Mouse (Mus musculus): ENCODE results near the gene Eva1c. TPM values are rescaled to one million over a fixed set of nuclear protein-coding genes. Genes with fewer than 3 reads are reported as not detected.

Eva1c gene
- total and polyA plus RNA-seq, 3 experiments = 0.92 to 2.1 (median 1.3) TPM

GRCm38 (mm10) chr16:90848697-90849096 lies 22.2 kb downstream of the Eva1c start:
- no peak for DNase-seq
- Histone ChIP-seq H3K36me3 (ENCODE audit: control insufficient read depth, insufficient read depth, low read length) (no peaks in the 10 kb centered on the region), H3K27me3 (ENCODE audit: control insufficient read depth, insufficient read depth, low read length) (no peaks in the 10 kb centered on the region), H3K9ac (ENCODE audit: low read depth, low read length) (no peak overlapping the region), H3K4me3 (no peak overlapping the region), H3K4me1 (ENCODE audit: control insufficient read depth, insufficient read depth, low read length) (no peaks in the 10 kb centered on the region), H3K27ac (no peak overlapping the region), H3K79me2 (replicated peaks; ENCODE audit: control insufficient read depth, insufficient read depth, low read length) (no peaks in the 10 kb centered on the region)
- 78% methylated on average over 7 of the region's 7 CpGs for WGBS
- intact Hi-C loops (cut with DNase I) = no loop called here
- TF ChIP-seq CTCF (IDR thresholded peaks at IDR 0.05) (no peak), POLR2A (IDR thresholded peaks at IDR 0.05; ENCODE audit: insufficient read depth, low read depth, low read length) (no peak), EP300 (IDR thresholded peaks at IDR 0.05; ENCODE audit: insufficient read depth, low read depth, low read length) (no peak)

GRCm38 (mm10) chr16:90849262-90849661 lies 22.7 kb downstream of the Eva1c start:
- TF ChIP-seq EP300 (IDR thresholded peaks at IDR 0.05; ENCODE audit: insufficient read depth, low read depth, low read length) = no peak
- no peak for TF ChIP-seq POLR2A (IDR thresholded peaks at IDR 0.05; ENCODE audit: insufficient read depth, low read depth, low read length)
- TF ChIP-seq CTCF (IDR thresholded peaks at IDR 0.05) = no peak
- H3K36me3 ChIP-seq (ENCODE audit: control insufficient read depth, insufficient read depth, low read length) = no peaks in the 10 kb centered on the region

GRCm38 (mm10) chr16:90850881-90851280 lies 24.4 kb downstream of the Eva1c start:
- Histone ChIP-seq H3K4me3 (no peak overlapping the region), H3K9ac (ENCODE audit: low read depth, low read length) (no peak overlapping the region), H3K79me2 (replicated peaks; ENCODE audit: control insufficient read depth, insufficient read depth, low read length) (no peaks in the 10 kb centered on the region), H3K27me3 (ENCODE audit: control insufficient read depth, insufficient read depth, low read length) (no peaks in the 10 kb centered on the region), H3K36me3 (ENCODE audit: control insufficient read depth, insufficient read depth, low read length) (no peaks in the 10 kb centered on the region), H3K4me1 (ENCODE audit: control insufficient read depth, insufficient read depth, low read length) (no peaks in the 10 kb centered on the region), H3K27ac (no peak overlapping the region)
- WGBS = 82% methylated on average over 7 of the region's 7 CpGs
- DNase-seq = no peak
- intact Hi-C loops (cut with DNase I) = no loop called here
- no peak for TF ChIP-seq EP300 (IDR thresholded peaks at IDR 0.05; ENCODE audit: insufficient read depth, low read depth, low read length)
- TF ChIP-seq POLR2A (IDR thresholded peaks at IDR 0.05; ENCODE audit: insufficient read depth, low read depth, low read length) = no peak
- no peak for TF ChIP-seq CTCF (IDR thresholded peaks at IDR 0.05)

More at GRCm38 (mm10) chr16:90849262-90849661, 22.7 kb downstream of the Eva1c start:
- intact Hi-C loops (cut with DNase I) = no loop called here
- Histone ChIP-seq H3K9ac (ENCODE audit: low read depth, low read length) (no peak overlapping the region), H3K27me3 (ENCODE audit: control insufficient read depth, insufficient read depth, low read length) (no peaks in the 10 kb centered on the region), H3K4me1 (ENCODE audit: control insufficient read depth, insufficient read depth, low read length) (no peaks in the 10 kb centered on the region), H3K79me2 (replicated peaks; ENCODE audit: control insufficient read depth, insufficient read depth, low read length) (no peaks in the 10 kb centered on the region), H3K27ac (no peak overlapping the region), H3K4me3 (no peak overlapping the region)
- WGBS = 59% methylated on average over 12 of the region's 12 CpGs
- DNase-seq = no peak

GRCm38 (mm10) chr16:90851621-90852334 lies 25.3 kb downstream of the Eva1c start:
- Histone ChIP-seq H3K36me3 (ENCODE audit: control insufficient read depth, insufficient read depth, low read length) (no peaks in the 10 kb centered on the region), H3K4me3 (no peak overlapping the region), H3K4me1 (ENCODE audit: control insufficient read depth, insufficient read depth, low read length) (no peaks in the 10 kb centered on the region), H3K79me2 (replicated peaks; ENCODE audit: control insufficient read depth, insufficient read depth, low read length) (no peaks in the 10 kb centered on the region), H3K27me3 (ENCODE audit: control insufficient read depth, insufficient read depth, low read length) (no peaks in the 10 kb centered on the region), H3K9ac (ENCODE audit: low read depth, low read length) (no peak overlapping the region), H3K27ac (no peak overlapping the region)
- 70% methylated on average over 11 of the region's 11 CpGs for WGBS
- DNase-seq = no peak
- no peak for TF ChIP-seq EP300 (IDR thresholded peaks at IDR 0.05; ENCODE audit: insufficient read depth, low read depth, low read length)
- no peak for TF ChIP-seq POLR2A (IDR thresholded peaks at IDR 0.05; ENCODE audit: insufficient read depth, low read depth, low read length)
- TF ChIP-seq CTCF (IDR thresholded peaks at IDR 0.05) = no peak
- intact Hi-C loops (cut with DNase I) = no loop called here

- H3K4me1 ChIP-seq (ENCODE audit: control insufficient read depth, insufficient read depth, low read length) = no peaks in the 10 kb centered on the region
- H3K27ac ChIP-seq = no peak overlapping the region
- no peaks in the 10 kb centered on the region for H3K27me3 ChIP-seq (ENCODE audit: control insufficient read depth, insufficient read depth, low read length)
- TF ChIP-seq CTCF (IDR thresholded peaks at IDR 0.05) = no peak
- no peak for TF ChIP-seq EP300 (IDR thresholded peaks at IDR 0.05; ENCODE audit: insufficient read depth, low read depth, low read length)
- TF ChIP-seq POLR2A (IDR thresholded peaks at IDR 0.05; ENCODE audit: insufficient read depth, low read depth, low read length) = no peak
- intact Hi-C loops (cut with DNase I) = no loop called here
- H3K36me3 ChIP-seq (ENCODE audit: control insufficient read depth, insufficient read depth, low read length) = no peaks in the 10 kb centered on the region
- no peak for DNase-seq
- H3K9ac ChIP-seq (ENCODE audit: low read depth, low read length) = no peak overlapping the region
- H3K79me2 ChIP-seq (replicated peaks; ENCODE audit: control insufficient read depth, insufficient read depth, low read length) = no peaks in the 10 kb centered on the region
- WGBS = 80% methylated on average over 6 of the region's 6 CpGs
- no peak overlapping the region for H3K4me3 ChIP-seq
Measured at GRCm38 (mm10) chr16:90856552-90857200, 30.2 kb downstream of the Eva1c start.

GRCm38 (mm10) chr16:90858206-90858605 lies 31.7 kb downstream of the Eva1c start:
- H3K4me1 ChIP-seq (ENCODE audit: control insufficient read depth, insufficient read depth, low read length) = no peaks in the 10 kb centered on the region
- no peak overlapping the region for H3K9ac ChIP-seq (ENCODE audit: low read depth, low read length)
- WGBS = 93% methylated on average over 4 of the region's 4 CpGs
- intact Hi-C loops (cut with DNase I) = no loop called here
- no peaks in the 10 kb centered on the region for H3K27me3 ChIP-seq (ENCODE audit: control insufficient read depth, insufficient read depth, low read length)
- no peak overlapping the region for H3K27ac ChIP-seq
- TF ChIP-seq POLR2A (IDR thresholded peaks at IDR 0.05; ENCODE audit: insufficient read depth, low read depth, low read length) (no peak), CTCF (IDR thresholded peaks at IDR 0.05) (no peak), EP300 (IDR thresholded peaks at IDR 0.05; ENCODE audit: insufficient read depth, low read depth, low read length) (no peak)
- H3K36me3 ChIP-seq (ENCODE audit: control insufficient read depth, insufficient read depth, low read length) = no peaks in the 10 kb centered on the region
- no peak for DNase-seq
- no peak overlapping the region for H3K4me3 ChIP-seq
- no peaks in the 10 kb centered on the region for H3K79me2 ChIP-seq (replicated peaks; ENCODE audit: control insufficient read depth, insufficient read depth, low read length)

All from heart, adult 2 months (tissue).